Mouse (Mus musculus) stomach, postnatal 0 days (tissue): Measurements from ENCODE around the gene Btbd6.

Experiments used
- CTCF ChIP-seq: IDR thresholded peaks from 2 replicates; pipeline ENCODE4 v1.5.1; 2016; ENCODE audit warnings: antibody characterized with exemption, low read depth, mild to moderate bottlenecking, moderate library complexity
- EP300 ChIP-seq: optimal IDR thresholded peaks from 2 replicates; pipeline ENCODE3; 2016; ENCODE audit warnings: antibody characterized with exemption

DNA sequence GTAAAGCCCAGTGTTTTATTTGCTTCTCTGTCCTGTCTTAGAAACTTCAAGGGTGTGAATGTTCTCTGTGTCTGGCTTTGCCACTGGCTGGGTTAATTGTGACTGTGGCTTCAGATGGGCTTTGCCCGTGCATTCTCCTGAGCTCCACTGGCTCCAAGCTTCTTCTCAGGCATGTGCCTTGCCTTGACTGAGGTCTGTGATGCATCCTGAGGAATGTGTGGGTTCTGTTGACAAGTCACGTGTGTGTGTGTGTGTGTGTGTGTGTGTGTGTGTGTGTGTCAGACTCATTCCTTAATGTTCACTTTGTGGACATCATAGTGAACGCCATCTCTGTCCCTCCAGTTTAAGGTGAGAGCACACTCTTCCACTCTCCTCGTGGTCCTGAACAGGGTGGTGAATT, 42.5 kb downstream of the Btbd6 start:
- TF ChIP-seq EP300 (no peak), CTCF (no peak)
